Mouse (Mus musculus) heart, embryonic 15.5 days (tissue): Measurements from ENCODE around the gene Myh14. TPM values are rescaled to one million over a fixed set of nuclear protein-coding genes. Genes with fewer than 3 reads are reported as not detected.

Experiments used
- ATAC-seq: fragments of 200-750 bp; cut with Nextera tagmentation; replicated peaks from 2 replicates; pipeline ENCODE4 v1.8.0; 2017; ENCODE audit warnings: low read depth, moderate TSS enrichment; ENCODE audit not compliant: insufficient number of reproducible peaks, insufficient read depth, low FRiP score
- H3K27ac ChIP-seq: fragments of 300-500 bp; sonication (generic); 2 replicates; pipeline ENCODE4 v1.5.1; 2015; ENCODE audit warnings: mild to moderate bottlenecking, inconsistent platforms
- H3K27me3 ChIP-seq: fragments of 300-500 bp; sonication (generic); 2 replicates; pipeline ENCODE4 v1.6.1; 2015; ENCODE audit warnings: inconsistent platforms
- H3K36me3 ChIP-seq: fragments of 300-500 bp; sonication (generic); 2 replicates; pipeline ENCODE4 v1.6.1; 2015; ENCODE audit warnings: mild to moderate bottlenecking, inconsistent platforms
- H3K4me1 ChIP-seq: fragments of 300-500 bp; sonication (generic); replicated peaks from 2 replicates; pipeline ENCODE4 v1.6.1; 2015; ENCODE audit warnings: inconsistent platforms
- H3K4me2 ChIP-seq: fragments of 300-500 bp; sonication (generic); 2 replicates; pipeline ENCODE4 v1.6.1; 2015; ENCODE audit warnings: inconsistent platforms, mild to moderate bottlenecking, moderate library complexity
- H3K4me3 ChIP-seq: fragments of 300-500 bp; sonication (generic); 2 replicates; pipeline ENCODE4 v1.5.1; 2015; ENCODE audit warnings: mild to moderate bottlenecking, inconsistent platforms
- H3K9ac ChIP-seq: fragments of 300-500 bp; sonication (generic); 2 replicates; pipeline ENCODE4 v1.6.1; 2015; ENCODE audit warnings: mild to moderate bottlenecking, inconsistent platforms
- H3K9me3 ChIP-seq: fragments of 300-500 bp; sonication (generic); replicated peaks from 2 replicates; pipeline ENCODE4 v1.6.1; 2016; ENCODE audit warnings: inconsistent platforms
- WGBS: fragments of 180-500 bp; shearing (Covaris S2); methylation state at CpG from one replicate; pipeline ENCODE4 v1.1.7; 2015; ENCODE audit warnings: mixed read lengths; 5-methylcytosine and 5-hydroxymethylcytosine counted together
- polyA plus RNA-seq: library from polyadenylated mRNA; unstranded; fragments of >200 nt; fragmentation: Nextera tagmentation; extraction: Ambion mirVana; gene quantifications from 2 replicates; pipeline ENCODE4 v1.2.1, GENCODE M21; 2015

Gene Myh14
- polyA plus RNA-seq, 1 experiment from 2014 or later, result 1.7 TPM

GRCm38 (mm10) chr7:44649094-44649610, 21.5 kb downstream of the Myh14 start:
- Histone ChIP-seq H3K4me2 (no peak overlapping the region), H3K4me3 (no peak overlapping the region), H3K9ac (no peak overlapping the region), H3K9me3 (no peaks in the 10 kb centered on the region), H3K27me3 (peaks cover 33% of the 10 kb centered on the region), H3K4me1 (0 out of 2 replicates have a peak, but pooled peaks cover 2% of the 10 kb centered on the region), H3K36me3 (no peaks in the 10 kb centered on the region), H3K27ac (no peak overlapping the region)
- 68% methylated on average over 8 of the region's 8 CpGs for WGBS
- no peak for ATAC-seq

DNA sequence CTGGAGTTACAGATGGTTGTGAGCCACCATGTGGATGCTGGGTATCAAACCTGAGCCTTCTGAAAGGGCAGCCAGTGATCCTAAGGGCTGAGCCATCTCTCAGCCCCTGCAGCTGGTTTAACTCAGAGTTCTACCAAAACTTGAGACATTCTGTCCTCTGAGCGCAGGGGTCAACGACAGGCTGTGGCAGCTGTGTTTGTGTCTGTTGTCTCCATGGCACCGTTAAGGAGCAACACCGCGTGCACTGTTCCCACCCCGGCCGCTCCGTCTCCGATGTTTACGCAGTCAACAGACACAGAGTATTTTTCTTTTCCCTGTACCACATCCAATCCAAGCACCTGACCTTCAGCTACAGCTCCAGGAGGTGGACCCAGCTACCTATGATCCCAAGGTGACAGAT, 22.9 kb downstream of the Myh14 start:
- Histone ChIP-seq H3K4me1 (0 out of 2 replicates have a peak, but pooled peaks cover 2% of the 10 kb centered on the region), H3K27ac (no peak overlapping the region), H3K9me3 (no peaks in the 10 kb centered on the region), H3K27me3 (peaks cover 46% of the 10 kb centered on the region), H3K9ac (no peak overlapping the region), H3K4me3 (no peak overlapping the region), H3K36me3 (no peaks in the 10 kb centered on the region), H3K4me2 (no peak overlapping the region)
- WGBS, result 53% methylated on average over 10 of the region's 10 CpGs
- no peak for ATAC-seq

GRCm38 (mm10) chr7:44647042-44647724, 23.5 kb downstream of the Myh14 start:
- no peak for ATAC-seq
- no peak overlapping the region for H3K27ac ChIP-seq
- no peak overlapping the region for H3K4me2 ChIP-seq
- H3K9me3 ChIP-seq, result no peaks in the 10 kb centered on the region
- H3K4me1 ChIP-seq, result 0 out of 2 replicates have a peak, but pooled peaks cover 2% of the 10 kb centered on the region
- 53% methylated on average over 7 of the region's 7 CpGs for WGBS
- H3K4me3 ChIP-seq, result no peak overlapping the region
- H3K27me3 ChIP-seq, result peaks cover 51% of the 10 kb centered on the region
- H3K9ac ChIP-seq, result no peak overlapping the region
- H3K36me3 ChIP-seq, result no peaks in the 10 kb centered on the region

- 27% methylated on average over 15 of the region's 15 CpGs for WGBS
- peaks cover 64% of the 10 kb centered on the region for H3K27me3 ChIP-seq
- no peak overlapping the region for H3K27ac ChIP-seq
- H3K9ac ChIP-seq, result no peak overlapping the region
- ATAC-seq, result no peak
- no peak overlapping the region for H3K4me2 ChIP-seq
- 0 out of 2 replicates have a peak, but pooled peaks cover 4% of the 10 kb centered on the region for H3K4me1 ChIP-seq
- no peak overlapping the region for H3K4me3 ChIP-seq
- no peaks in the 10 kb centered on the region for H3K9me3 ChIP-seq
- no peaks in the 10 kb centered on the region for H3K36me3 ChIP-seq
Measured at GRCm38 (mm10) chr7:44645951-44646350, 24.7 kb downstream of the Myh14 start.

GRCm38 (mm10) chr7:44645256-44645655, 25.4 kb downstream of the Myh14 start:
- H3K4me3 ChIP-seq, result no peak overlapping the region
- no peak overlapping the region for H3K4me2 ChIP-seq
- H3K9ac ChIP-seq, result no peak overlapping the region
- no peak for ATAC-seq
- H3K9me3 ChIP-seq, result no peaks in the 10 kb centered on the region
- no peak overlapping the region for H3K27ac ChIP-seq
- 0 out of 2 replicates have a peak, but pooled peaks cover 5% of the 10 kb centered on the region for H3K4me1 ChIP-seq
- H3K36me3 ChIP-seq, result no peaks in the 10 kb centered on the region
- peaks cover 68% of the 10 kb centered on the region for H3K27me3 ChIP-seq
- WGBS, result 69% methylated on average over 5 of the region's 5 CpGs

- no peak overlapping the region for H3K27ac ChIP-seq
- H3K4me2 ChIP-seq, result no peak overlapping the region
- H3K9ac ChIP-seq, result no peak overlapping the region
- no peaks in the 10 kb centered on the region for H3K9me3 ChIP-seq
- H3K4me1 ChIP-seq, result 0 out of 2 replicates have a peak, but pooled peaks cover 3% of the 10 kb centered on the region
- 22% methylated on average over 8 of the region's 8 CpGs for WGBS
- H3K36me3 ChIP-seq, result no peaks in the 10 kb centered on the region
- ATAC-seq, result no peak
- H3K27me3 ChIP-seq, result peaks cover 87% of the 10 kb centered on the region
- H3K4me3 ChIP-seq, result no peak overlapping the region
Measured at GRCm38 (mm10) chr7:44641887-44642286, 28.8 kb downstream of the Myh14 start.

DNA sequence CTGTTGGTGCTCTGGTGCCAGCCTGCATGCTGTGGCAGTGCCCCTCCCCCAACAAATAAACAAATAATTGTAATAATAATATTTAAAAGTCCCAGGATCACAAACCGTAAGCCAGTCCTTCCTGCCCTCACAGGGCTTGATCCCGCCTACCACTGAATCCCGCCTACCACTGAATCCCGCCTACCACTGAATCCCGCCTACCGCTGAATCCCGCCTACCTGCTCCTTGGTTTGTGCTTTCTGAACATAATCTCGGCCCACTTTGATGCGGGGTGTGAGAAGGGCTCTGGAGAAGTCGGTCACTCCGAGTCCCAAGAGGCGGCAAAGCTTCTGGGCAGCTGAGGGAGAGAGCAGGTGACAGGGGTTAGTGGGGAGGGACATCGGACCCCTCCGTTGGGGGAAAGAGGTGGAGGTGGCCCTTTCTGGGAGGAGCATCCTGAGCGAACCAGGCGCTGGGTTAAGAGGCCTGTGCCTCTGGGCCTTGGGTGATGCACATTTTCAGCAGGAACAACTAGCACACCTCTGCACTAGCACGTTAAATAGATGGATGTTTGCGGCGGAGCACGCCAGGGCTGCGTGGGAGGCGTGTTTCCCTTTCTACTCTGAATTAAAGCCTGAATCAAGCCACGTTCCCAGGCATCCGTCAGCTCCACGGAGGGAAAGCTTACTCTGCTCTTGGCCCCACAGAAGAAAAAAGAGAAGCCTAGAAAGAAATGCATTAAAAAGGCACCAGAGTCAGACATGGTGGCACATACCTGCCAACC, 29.6 kb downstream of the Myh14 start:
- no peak for ATAC-seq
- Histone ChIP-seq H3K27ac (no peak overlapping the region), H3K9ac (no peak overlapping the region), H3K4me1 (0 out of 2 replicates have a peak, but pooled peaks cover 3% of the 10 kb centered on the region), H3K27me3 (peaks cover 89% of the 10 kb centered on the region), H3K36me3 (no peaks in the 10 kb centered on the region), H3K4me2 (peak overlapping the region; percentile 25; the same call in 1 of the 2 replicates), H3K4me3 (no peak overlapping the region), H3K9me3 (no peaks in the 10 kb centered on the region)
- WGBS, result 12% methylated on average over 25 of the region's 25 CpGs

DNA sequence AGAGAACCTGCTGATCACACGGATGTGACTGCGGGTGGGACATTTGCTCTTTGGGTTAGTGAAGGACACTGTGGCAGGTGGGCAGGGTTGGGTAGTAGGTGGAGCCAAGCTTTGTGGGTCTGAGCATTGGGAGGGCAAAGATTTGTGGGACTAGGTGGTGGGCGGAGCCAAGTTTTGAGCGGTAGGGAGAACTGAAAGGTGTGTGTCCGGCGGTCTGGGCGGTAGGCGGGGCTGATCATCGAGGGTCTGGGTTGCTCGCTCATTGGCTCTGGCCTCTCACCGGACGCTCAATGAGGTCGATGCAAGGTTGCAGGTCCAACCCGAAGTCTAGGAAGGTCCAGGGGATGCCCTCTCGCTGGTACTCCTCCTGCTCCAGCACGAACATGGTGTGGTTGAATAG, 32.0 kb downstream of the Myh14 start:
- WGBS, result 5% methylated on average over 16 of the region's 16 CpGs
- Histone ChIP-seq H3K4me2 (no peak overlapping the region), H3K27ac (no peak overlapping the region), H3K36me3 (no peaks in the 10 kb centered on the region), H3K9ac (no peak overlapping the region), H3K4me3 (no peak overlapping the region), H3K4me1 (0 out of 2 replicates have a peak, but pooled peaks cover 3% of the 10 kb centered on the region), H3K27me3 (peaks cover 82% of the 10 kb centered on the region), H3K9me3 (no peaks in the 10 kb centered on the region)
- no peak for ATAC-seq

- Histone ChIP-seq H3K4me1 (0 out of 2 replicates have a peak, but pooled peaks cover 3% of the 10 kb centered on the region), H3K9ac (no peak overlapping the region), H3K4me2 (no peak overlapping the region), H3K36me3 (no peaks in the 10 kb centered on the region), H3K4me3 (no peak overlapping the region), H3K9me3 (no peaks in the 10 kb centered on the region), H3K27ac (no peak overlapping the region), H3K27me3 (peaks cover 83% of the 10 kb centered on the region)
- WGBS, result 79% methylated on average over 9 of the region's 9 CpGs
- no peak for ATAC-seq
Measured at GRCm38 (mm10) chr7:44636684-44637083, 34.0 kb downstream of the Myh14 start.

GRCm38 (mm10) chr7:44633407-44633806, 37.2 kb downstream of the Myh14 start:
- Histone ChIP-seq H3K4me3 (no peak overlapping the region), H3K9me3 (no peaks in the 10 kb centered on the region), H3K4me2 (no peak overlapping the region), H3K4me1 (no peaks in the 10 kb centered on the region), H3K27me3 (peaks cover 57% of the 10 kb centered on the region), H3K36me3 (no peaks in the 10 kb centered on the region), H3K27ac (no peak overlapping the region), H3K9ac (no peak overlapping the region)
- no peak for ATAC-seq
- 14% methylated on average over 15 of the region's 15 CpGs for WGBS

DNA sequence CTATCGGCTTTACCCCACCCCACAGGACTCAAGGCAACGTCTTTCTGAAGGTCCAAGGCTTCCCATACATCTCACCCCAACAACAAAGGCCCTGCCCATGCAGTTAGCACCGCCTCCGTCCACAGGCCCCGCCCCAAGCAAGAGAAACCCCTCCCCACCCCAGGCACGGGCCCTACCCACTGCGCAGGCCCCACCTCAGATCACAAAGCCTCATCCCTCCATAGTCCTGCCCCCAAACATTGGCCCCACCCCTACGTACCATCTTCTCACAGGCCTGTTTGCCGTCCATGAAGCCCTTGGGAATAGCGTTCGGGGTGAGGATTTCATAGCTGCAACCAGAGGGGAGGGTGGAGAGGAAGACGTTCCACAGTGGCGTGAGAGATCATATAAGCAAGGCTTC, 38.0 kb downstream of the Myh14 start:
- no peak for ATAC-seq
- H3K36me3 ChIP-seq, result no peaks in the 10 kb centered on the region
- H3K27me3 ChIP-seq, result peaks cover 54% of the 10 kb centered on the region
- no peak overlapping the region for H3K9ac ChIP-seq
- WGBS, result 23% methylated on average over 13 of the region's 13 CpGs
- no peaks in the 10 kb centered on the region for H3K9me3 ChIP-seq
- no peak overlapping the region for H3K27ac ChIP-seq
- no peak overlapping the region for H3K4me2 ChIP-seq
- H3K4me1 ChIP-seq, result no peaks in the 10 kb centered on the region
- H3K4me3 ChIP-seq, result no peak overlapping the region
